Mouse (Mus musculus) erythroblast, embryonic 14.5 days (primary cell): Measurements from ENCODE around the gene Ntrk2.

Source experiments
- GATA1 ChIP-seq: IDR thresholded peaks from 2 replicates; pipeline ENCODE4 v1.6.1; 2012; ENCODE audit warnings: low read length, inconsistent platforms, mixed read lengths
- TAL1 ChIP-seq: IDR thresholded peaks from 3 replicates; pipeline ENCODE4 v1.6.1; 2012; ENCODE audit warnings: low read length, inconsistent platforms, mixed read lengths

GRCm38 (mm10) chr13:58848578-58848977 is 42.2 kb downstream of the Ntrk2 start:
- TF ChIP-seq TAL1 (no peak), GATA1 (no peak)
